Mouse (Mus musculus) heart, postnatal 0 days (tissue): ENCODE data around the gene Lpar6. TPM values are rescaled to one million over a fixed set of nuclear protein-coding genes. Genes with fewer than 3 reads are reported as not detected.

ENCODE experiments used
- ATAC-seq: fragments of 200-750 bp; cut with Nextera tagmentation; 2 replicates; pipeline ENCODE4 v1.8.0; 2017; ENCODE audit warnings: low read depth, moderate number of reproducible peaks, moderate library complexity; ENCODE audit not compliant: insufficient read depth
- DNase-seq: peaks from one replicate; pipeline ENCODE4 v3.0.0-alpha.2; 2016; ENCODE audit warnings: low spot score
- H3K27ac ChIP-seq: fragments of 300-500 bp; sonication (generic); 2 replicates; pipeline ENCODE4 v1.5.1; 2014; ENCODE audit warnings: low read depth, mild to moderate bottlenecking
- H3K27me3 ChIP-seq: fragments of 300-500 bp; sonication (generic); 2 replicates; pipeline ENCODE4 v1.6.1; 2014; ENCODE audit warnings: low read length, mixed read lengths; ENCODE audit not compliant: control insufficient read depth, insufficient read depth
- H3K36me3 ChIP-seq: fragments of 300-500 bp; sonication (generic); replicated peaks from 2 replicates; pipeline ENCODE4 v1.6.1; 2014; ENCODE audit warnings: low read length, mixed read lengths; ENCODE audit not compliant: control insufficient read depth, insufficient read depth
- H3K4me1 ChIP-seq: fragments of 300-500 bp; sonication (generic); 2 replicates; pipeline ENCODE4 v1.6.1; 2014; ENCODE audit warnings: antibody characterized with exemption; ENCODE audit not compliant: control insufficient read depth, insufficient read depth
- H3K4me2 ChIP-seq: fragments of 300-500 bp; sonication (generic); 2 replicates; pipeline ENCODE4 v1.6.1; 2014; ENCODE audit warnings: low read depth, mild to moderate bottlenecking, low read length, moderate library complexity
- H3K4me3 ChIP-seq: fragments of 300-500 bp; sonication (generic); 2 replicates; pipeline ENCODE4 v1.5.1; 2014; ENCODE audit warnings: low read depth, low read length
- H3K9ac ChIP-seq: fragments of 300-500 bp; sonication (generic); replicated peaks from 2 replicates; pipeline ENCODE4 v1.6.1; 2014; ENCODE audit warnings: low read depth, low read length, mixed read lengths
- H3K9me3 ChIP-seq: fragments of 300-500 bp; sonication (generic); replicated peaks from 2 replicates; pipeline ENCODE4 v1.6.1; 2016; ENCODE audit warnings: low read length; ENCODE audit not compliant: control insufficient read depth
- CTCF ChIP-seq: IDR thresholded peaks from 2 replicates; pipeline ENCODE4 v1.5.1; 2016; ENCODE audit warnings: antibody characterized with exemption, control low read depth, low read depth
- EP300 ChIP-seq: IDR thresholded peaks from 2 replicates; pipeline ENCODE4 v1.6.1; 2016; ENCODE audit warnings: antibody characterized with exemption, low read depth
- WGBS: fragments of 180-500 bp; shearing (Covaris S2); extraction: QIAGEN DNeasy Blood & Tissue Kit; methylation state at CpG from one replicate; pipeline ENCODE4 v1.1.7; 2014; 5-methylcytosine and 5-hydroxymethylcytosine counted together
- microRNA counts: library from miRNA; unstranded; fragments of <30 nt; microRNA quantifications from one replicate; lab custom pipeline; 2015
- microRNA-seq: library from miRNA; unstranded; fragments of <30 nt; microRNA quantifications from one replicate; pipeline ENCODE4, GENCODE M21; 2016
- polyA plus RNA-seq: library from polyadenylated mRNA; unstranded; fragments of >200 nt; fragmentation: Nextera tagmentation; extraction: Ambion mirVana; gene quantifications from 2 replicates; pipeline ENCODE4 v1.2.1, GENCODE M21; 2015
- total RNA-seq: library from RNA; depleted of rRNA; stranded (reverse); fragments of >200 nt; gene quantifications from 2 replicates; pipeline ENCODE4 v1.2.3, GENCODE M21; 2014; ENCODE audit warnings: low replicate concordance; rRNA removed

The Lpar6 gene
- total and polyA plus RNA-seq, 2 experiments from 2014 or later = 6.6 to 7.2 TPM

DNA sequence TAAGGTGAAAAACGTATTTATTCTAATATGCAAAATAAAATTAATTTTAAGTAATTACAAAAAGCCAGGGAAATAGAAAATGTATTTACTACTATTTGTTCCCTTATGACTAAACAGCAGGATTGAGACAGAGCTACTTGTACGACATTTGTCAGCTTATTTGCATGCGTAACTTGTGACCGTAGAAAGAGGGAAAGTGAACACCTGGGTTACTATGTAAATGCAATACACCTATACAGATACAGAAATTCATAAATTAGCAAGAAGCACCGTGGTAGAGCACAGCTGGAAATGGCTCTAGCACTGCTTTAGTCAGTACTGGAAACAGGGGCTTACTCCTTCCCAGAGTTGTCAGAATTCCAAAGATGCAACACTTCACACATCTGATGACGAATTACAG lies 41.4 kb downstream of the Lpar6 start:
- Histone ChIP-seq H3K4me2 (no peak overlapping the region), H3K4me1 (no peaks in the 10 kb centered on the region), H3K9me3 (no peaks in the 10 kb centered on the region), H3K27me3 (no peaks in the 10 kb centered on the region), H3K4me3 (no peak overlapping the region), H3K36me3 (peaks cover 13% of the 10 kb centered on the region; the same call in 1 of the 2 replicates), H3K9ac (no peak overlapping the region), H3K27ac (no peak overlapping the region)
- ATAC-seq (no peak), DNase-seq (no peak)
- no peak for TF ChIP-seq EP300
- TF ChIP-seq CTCF = no peak
- 82% methylated on average over 6 of the region's 6 CpGs for WGBS

DNA sequence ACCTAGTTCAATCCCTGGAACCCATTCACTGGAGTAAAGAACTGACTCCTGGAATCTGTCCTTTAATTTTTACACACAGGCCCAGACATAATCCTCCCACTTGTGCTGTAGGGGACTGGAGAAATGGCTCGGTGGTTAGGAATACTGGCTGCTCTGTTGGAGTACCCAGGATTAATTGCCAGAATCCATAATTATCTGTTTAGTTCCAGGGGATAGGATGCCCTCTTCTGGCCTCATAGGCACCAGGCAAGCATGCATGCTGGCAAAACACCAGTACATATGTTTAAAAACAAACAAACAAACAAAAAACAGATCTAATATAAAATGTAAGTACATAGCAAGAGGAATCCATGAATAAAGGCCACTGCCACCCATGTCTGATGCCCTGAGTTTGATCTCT lies 43.3 kb downstream of the Lpar6 start:
- H3K4me2 ChIP-seq = no peak overlapping the region
- no peak overlapping the region for H3K9ac ChIP-seq
- TF ChIP-seq EP300 (no peak), CTCF (peak; percentile 51)
- H3K27me3 ChIP-seq = no peaks in the 10 kb centered on the region
- no peak overlapping the region for H3K4me3 ChIP-seq
- H3K36me3 ChIP-seq = peaks cover 7% of the 10 kb centered on the region; the same call in 1 of the 2 replicates
- 7% methylated on average over 1 of the region's 1 CpGs for WGBS
- H3K9me3 ChIP-seq = no peaks in the 10 kb centered on the region
- no peaks in the 10 kb centered on the region for H3K4me1 ChIP-seq
- no peak for DNase-seq
- no peak for ATAC-seq
- no peak overlapping the region for H3K27ac ChIP-seq

DNA sequence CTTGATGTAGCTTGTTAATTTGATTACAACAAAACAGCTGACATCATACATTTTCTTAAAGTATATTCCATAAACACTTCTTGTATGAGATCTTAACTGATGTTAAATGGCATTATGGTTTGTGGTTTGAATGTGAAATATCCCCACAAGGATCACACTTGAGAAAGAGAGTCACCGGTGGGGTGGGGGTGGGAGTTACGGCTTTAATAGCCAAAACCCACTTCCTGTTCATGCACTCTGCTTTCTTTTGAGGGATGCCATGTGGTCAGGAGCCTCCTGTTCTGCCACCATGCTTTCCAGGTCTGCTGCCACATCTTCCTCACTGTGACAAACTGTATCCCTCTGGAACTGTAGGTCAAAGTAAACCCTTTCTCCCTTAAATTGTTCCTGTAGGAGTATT lies 52.2 kb downstream of the Lpar6 start:
- H3K9me3 ChIP-seq = no peaks in the 10 kb centered on the region
- no peak overlapping the region for H3K4me2 ChIP-seq
- ATAC-seq (no peak), DNase-seq (no peak)
- 84% methylated on average over 2 of the region's 2 CpGs for WGBS
- no peak overlapping the region for H3K9ac ChIP-seq
- H3K27ac ChIP-seq = no peak overlapping the region
- no peak overlapping the region for H3K4me3 ChIP-seq
- TF ChIP-seq CTCF = no peak
- H3K27me3 ChIP-seq = no peaks in the 10 kb centered on the region
- H3K36me3 ChIP-seq = no peaks in the 10 kb centered on the region; the same call in 1 of the 2 replicates
- H3K4me1 ChIP-seq = no peaks in the 10 kb centered on the region

DNA sequence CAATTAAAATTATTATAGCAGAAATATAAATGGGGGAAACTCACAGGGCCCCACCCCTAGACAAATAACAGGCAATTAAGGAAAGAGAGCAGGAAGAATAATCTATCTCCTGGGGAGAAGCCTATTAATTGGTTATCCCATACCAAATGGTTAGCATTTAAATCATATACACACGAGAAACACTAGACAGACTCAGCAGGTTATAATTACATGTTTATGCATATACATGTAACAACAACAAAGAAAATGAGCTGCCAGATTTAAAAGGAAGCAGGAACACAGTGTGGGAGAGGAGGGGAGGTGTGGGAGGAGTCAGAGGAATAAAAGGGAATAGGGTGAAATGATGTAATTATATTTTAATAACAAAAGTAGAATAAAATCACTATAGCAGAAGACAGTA lies 54.7 kb downstream of the Lpar6 start:
- Histone ChIP-seq H3K4me3 (no peak overlapping the region), H3K4me1 (no peaks in the 10 kb centered on the region), H3K36me3 (peaks cover 8% of the 10 kb centered on the region; the same call in 1 of the 2 replicates), H3K4me2 (no peak overlapping the region), H3K9me3 (no peaks in the 10 kb centered on the region), H3K27me3 (no peaks in the 10 kb centered on the region), H3K9ac (no peak overlapping the region), H3K27ac (no peak overlapping the region)
- TF ChIP-seq EP300 (no peak), CTCF (no peak)
- ATAC-seq = no peak
- DNase-seq = no peak
- 68% methylated on average over 1 of the region's 1 CpGs for WGBS

MicroRNAs encoded within 50 kb of the gene (microRNA counts, 519-probe panel; counts per million panel counts)
- not detected for microRNA mmu-miR-687 (lab: Ali Mortazavi, UCI)

Small RNAs within 50 kb of the gene (microRNA-seq; reads per million reads assigned to microRNA genes)
- not detected for gene Mir687

Other genes starting within 250 kb of the Lpar6 start
- gene Cysltr2, start 188.8 kb upstream of the Lpar6 start, total RNA-seq = not detected in 2 replicates
- gene Cysltr2, start 188.8 kb upstream of the Lpar6 start, polyA plus RNA-seq = not detected in 2 replicates
- gene Rcbtb2, start 114.9 kb upstream of the Lpar6 start, total RNA-seq = 57.5 and 68.5 TPM in 2 replicates
- 44.9 and 47.8 TPM in 2 replicates for gene Rcbtb2, start 114.9 kb upstream of the Lpar6 start, polyA plus RNA-seq
- gene Rb1, start 87.9 kb downstream of the Lpar6 start, total RNA-seq = 7.7 and 12.3 TPM in 2 replicates
- 9.1 and 10.5 TPM in 2 replicates for gene Rb1, start 87.9 kb downstream of the Lpar6 start, polyA plus RNA-seq
- gene Itm2b, start 147.4 kb downstream of the Lpar6 start, total RNA-seq = 388 and 470 TPM in 2 replicates
- 907 and 943 TPM in 2 replicates for gene Itm2b, start 147.4 kb downstream of the Lpar6 start, polyA plus RNA-seq